Mouse (Mus musculus) embryonic facial prominence, embryonic 11.5 days (tissue): ENCODE measurements around the gene Fndc3a. TPM values are rescaled to one million over a fixed set of nuclear protein-coding genes. Genes with fewer than 3 reads are reported as not detected.

ENCODE experiments used
- ATAC-seq: fragments of 200-750 bp; cut with Nextera tagmentation; replicated peaks from 2 replicates; pipeline ENCODE4 v1.8.0; 2017; ENCODE audit warnings: low read depth; ENCODE audit not compliant: insufficient number of reproducible peaks, low FRiP score, low TSS enrichment
- DNase-seq: peaks from one replicate; pipeline ENCODE4 v3.0.0-alpha.2; 2015; ENCODE audit warnings: low spot score
- H3K27ac ChIP-seq: fragments of 300-500 bp; sonication (generic); replicated peaks from 2 replicates; pipeline ENCODE4 v1.5.1; 2014; ENCODE audit warnings: mild to moderate bottlenecking, low read depth, low read length, control low read depth
- H3K27me3 ChIP-seq: fragments of 300-500 bp; sonication (generic); 2 replicates; pipeline ENCODE4 v1.6.1; 2014; ENCODE audit warnings: mild to moderate bottlenecking, low read length, moderate library complexity, mixed read lengths; ENCODE audit not compliant: control insufficient read depth, insufficient read depth
- H3K36me3 ChIP-seq: fragments of 300-500 bp; sonication (generic); replicated peaks from 2 replicates; pipeline ENCODE4 v1.6.1; 2014; ENCODE audit warnings: low read depth, mild to moderate bottlenecking, low read length, moderate library complexity, mixed read lengths; ENCODE audit not compliant: control insufficient read depth, insufficient read depth
- H3K4me1 ChIP-seq: fragments of 300-500 bp; sonication (generic); 2 replicates; pipeline ENCODE4 v1.6.1; 2014; ENCODE audit warnings: low read length, mixed read lengths; ENCODE audit not compliant: control insufficient read depth, insufficient read depth
- H3K4me2 ChIP-seq: fragments of 300-500 bp; sonication (generic); 2 replicates; pipeline ENCODE4 v1.6.1; 2014; ENCODE audit warnings: low read depth, mild to moderate bottlenecking, control low read depth, low read length, moderate library complexity
- H3K4me3 ChIP-seq: fragments of 300-500 bp; sonication (generic); 2 replicates; pipeline ENCODE4 v1.5.1; 2014; ENCODE audit warnings: low read depth, low read length, control low read depth
- H3K9ac ChIP-seq: fragments of 300-500 bp; sonication (generic); replicated peaks from 2 replicates; pipeline ENCODE4 v1.6.1; 2014; ENCODE audit warnings: mild to moderate bottlenecking, control low read depth, low read length
- H3K9me3 ChIP-seq: fragments of 300-500 bp; sonication (generic); replicated peaks from 2 replicates; pipeline ENCODE4 v1.6.1; 2016; ENCODE audit warnings: mild to moderate bottlenecking, low read length, inconsistent platforms, mixed read lengths; ENCODE audit not compliant: control insufficient read depth
- WGBS: fragments of 180-500 bp; shearing (Covaris S2); extraction: QIAGEN DNeasy Blood & Tissue Kit; methylation state at CpG from one replicate; pipeline ENCODE4 v1.1.7; 2014; 5-methylcytosine and 5-hydroxymethylcytosine counted together
- polyA plus RNA-seq: library from polyadenylated mRNA; unstranded; fragments of >200 nt; fragmentation: Nextera tagmentation; extraction: Ambion mirVana; gene quantifications from 2 replicates; pipeline ENCODE4 v1.2.1, GENCODE M21; 2014

Gene Fndc3a
- polyA plus RNA-seq, 1 experiment from 2014 or later: 40.2 TPM

GRCm38 (mm10) chr14:72527126-72527525, 182.7 kb downstream of the Fndc3a start:
- WGBS: 80% methylated on average over 1 of the region's 1 CpGs
- Histone ChIP-seq H3K9me3 (no peaks in the 10 kb centered on the region), H3K4me2 (no peak overlapping the region), H3K9ac (no peak overlapping the region), H3K4me3 (no peak overlapping the region), H3K27me3 (peaks cover 1% of the 10 kb centered on the region), H3K27ac (no peak overlapping the region), H3K36me3 (no peaks in the 10 kb centered on the region), H3K4me1 (no peaks in the 10 kb centered on the region)
- ATAC-seq (no peak), DNase-seq (no peak)

GRCm38 (mm10) chr14:72519561-72519960, 190.2 kb downstream of the Fndc3a start:
- Histone ChIP-seq H3K27me3 (no peaks in the 10 kb centered on the region), H3K9ac (no peak overlapping the region), H3K4me1 (no peaks in the 10 kb centered on the region), H3K4me2 (no peak overlapping the region), H3K9me3 (no peaks in the 10 kb centered on the region), H3K27ac (no peak overlapping the region), H3K4me3 (no peak overlapping the region), H3K36me3 (no peaks in the 10 kb centered on the region)
- ATAC-seq: no peak
- 69% methylated on average over 2 of the region's 2 CpGs for WGBS
- no peak for DNase-seq

- ATAC-seq (no peak), DNase-seq (no peak)
- WGBS: 80% methylated on average over 6 of the region's 6 CpGs
- no peak overlapping the region for H3K4me2 ChIP-seq
- H3K9me3 ChIP-seq: no peaks in the 10 kb centered on the region
- no peaks in the 10 kb centered on the region for H3K4me1 ChIP-seq
- no peak overlapping the region for H3K27ac ChIP-seq
- no peak overlapping the region for H3K4me3 ChIP-seq
- no peak overlapping the region for H3K9ac ChIP-seq
- no peaks in the 10 kb centered on the region for H3K36me3 ChIP-seq
- H3K27me3 ChIP-seq: no peaks in the 10 kb centered on the region
Observed at GRCm38 (mm10) chr14:72518786-72519185, 191.0 kb downstream of the Fndc3a start.

- H3K4me2 ChIP-seq: no peak overlapping the region
- no peaks in the 10 kb centered on the region for H3K9me3 ChIP-seq
- H3K27ac ChIP-seq: no peak overlapping the region
- H3K27me3 ChIP-seq: no peaks in the 10 kb centered on the region
- peak; percentile 65 for DNase-seq
- ATAC-seq: no peak
- no peak overlapping the region for H3K9ac ChIP-seq
- no peaks in the 10 kb centered on the region for H3K4me1 ChIP-seq
- no peak overlapping the region for H3K4me3 ChIP-seq
- WGBS: 26% methylated on average over 5 of the region's 5 CpGs
- H3K36me3 ChIP-seq: no peaks in the 10 kb centered on the region
Observed at GRCm38 (mm10) chr14:72516376-72516775, 193.4 kb downstream of the Fndc3a start.

GRCm38 (mm10) chr14:72506723-72507420, 202.9 kb downstream of the Fndc3a start:
- 15% methylated on average over 11 of the region's 11 CpGs for WGBS
- no peak for ATAC-seq

GRCm38 (mm10) chr14:72506018-72506722, 203.6 kb downstream of the Fndc3a start:
- H3K36me3 ChIP-seq: no peaks in the 10 kb centered on the region
- H3K9me3 ChIP-seq: no peaks in the 10 kb centered on the region
- no peaks in the 10 kb centered on the region for H3K4me1 ChIP-seq
- peak overlapping the region; percentile 50 for H3K9ac ChIP-seq
- no peaks in the 10 kb centered on the region for H3K27me3 ChIP-seq
- 7% methylated on average over 12 of the region's 12 CpGs for WGBS
- H3K4me3 ChIP-seq: peak overlapping the region; percentile 21
- H3K27ac ChIP-seq: no peak overlapping the region
- ATAC-seq (peak; percentile 71; the same call in 1 of the 2 replicates), DNase-seq (peak; percentile 47)
- peak overlapping the region; percentile 64 for H3K4me2 ChIP-seq

More at GRCm38 (mm10) chr14:72506723-72507420, 202.9 kb downstream of the Fndc3a start:
- DNase-seq: peak; percentile 9
- Histone ChIP-seq H3K4me2 (peak overlapping the region; percentile 64), H3K4me1 (no peaks in the 10 kb centered on the region), H3K9me3 (no peaks in the 10 kb centered on the region), H3K27ac (no peak overlapping the region), H3K4me3 (peak overlapping the region; percentile 21), H3K9ac (peak overlapping the region; percentile 50), H3K36me3 (no peaks in the 10 kb centered on the region), H3K27me3 (no peaks in the 10 kb centered on the region)

GRCm38 (mm10) chr14:72504985-72505384, 204.8 kb downstream of the Fndc3a start:
- 86% methylated on average over 1 of the region's 1 CpGs for WGBS
- Histone ChIP-seq H3K4me1 (no peaks in the 10 kb centered on the region), H3K27ac (no peak overlapping the region), H3K4me3 (no peak overlapping the region), H3K27me3 (no peaks in the 10 kb centered on the region), H3K9me3 (no peaks in the 10 kb centered on the region), H3K9ac (no peak overlapping the region), H3K4me2 (no peak overlapping the region), H3K36me3 (no peaks in the 10 kb centered on the region)
- ATAC-seq: no peak
- no peak for DNase-seq

- H3K27ac ChIP-seq: no peak overlapping the region
- no peaks in the 10 kb centered on the region for H3K36me3 ChIP-seq
- H3K4me1 ChIP-seq: no peaks in the 10 kb centered on the region
- DNase-seq (no peak), ATAC-seq (no peak)
- H3K9ac ChIP-seq: no peak overlapping the region
- WGBS: 44% methylated on average over 6 of the region's 6 CpGs
- no peaks in the 10 kb centered on the region for H3K9me3 ChIP-seq
- no peaks in the 10 kb centered on the region for H3K27me3 ChIP-seq
- no peak overlapping the region for H3K4me2 ChIP-seq
- no peak overlapping the region for H3K4me3 ChIP-seq
Observed at GRCm38 (mm10) chr14:72503241-72503640, 206.6 kb downstream of the Fndc3a start.
